Mouse (Mus musculus) midbrain, embryonic 13.5 days (tissue): ENCODE results near the gene Tmtc4. TPM values are rescaled to one million over a fixed set of nuclear protein-coding genes. Genes with fewer than 3 reads are reported as not detected.

Experiments
- ATAC-seq: fragments of 200-750 bp; cut with Nextera tagmentation; 2 replicates; pipeline ENCODE4 v1.8.0; 2017; ENCODE audit warnings: mild to moderate bottlenecking, moderate TSS enrichment, moderate library complexity
- H3K27ac ChIP-seq: fragments of 300-500 bp; sonication (generic); 2 replicates; pipeline ENCODE4 v1.5.1; 2015; ENCODE audit warnings: inconsistent platforms, mild to moderate bottlenecking, moderate library complexity
- H3K27me3 ChIP-seq: fragments of 300-500 bp; sonication (generic); 2 replicates; pipeline ENCODE4 v1.6.1; 2015; ENCODE audit warnings: mild to moderate bottlenecking, inconsistent platforms
- H3K36me3 ChIP-seq: fragments of 300-500 bp; sonication (generic); 2 replicates; pipeline ENCODE4 v1.6.1; 2015; ENCODE audit warnings: mild to moderate bottlenecking, inconsistent platforms
- H3K4me1 ChIP-seq: fragments of 300-500 bp; sonication (generic); replicated peaks from 2 replicates; pipeline ENCODE4 v1.6.1; 2015; ENCODE audit warnings: inconsistent platforms
- H3K4me2 ChIP-seq: fragments of 300-500 bp; sonication (generic); replicated peaks from 2 replicates; pipeline ENCODE4 v1.6.1; 2015; ENCODE audit warnings: moderate library complexity, mild to moderate bottlenecking, inconsistent platforms
- H3K4me3 ChIP-seq: fragments of 300-500 bp; sonication (generic); replicated peaks from 2 replicates; pipeline ENCODE4 v1.5.1; 2015; ENCODE audit warnings: mild to moderate bottlenecking, inconsistent platforms
- H3K9ac ChIP-seq: fragments of 300-500 bp; sonication (generic); replicated peaks from 2 replicates; pipeline ENCODE4 v1.6.1; 2015; ENCODE audit warnings: mild to moderate bottlenecking, inconsistent platforms
- H3K9me3 ChIP-seq: fragments of 300-500 bp; sonication (generic); 2 replicates; pipeline ENCODE4 v1.6.1; 2016; ENCODE audit warnings: mild to moderate bottlenecking, inconsistent platforms
- WGBS: fragments of 180-500 bp; shearing (Covaris S2); methylation state at CpG from one replicate; pipeline ENCODE4 v1.1.7; 2015; 5-methylcytosine and 5-hydroxymethylcytosine counted together
- polyA plus RNA-seq: library from polyadenylated mRNA; unstranded; fragments of >200 nt; fragmentation: Nextera tagmentation; extraction: Ambion mirVana; gene quantifications from 2 replicates; pipeline ENCODE4 v1.2.1, GENCODE M21; 2015

Tmtc4 gene
- polyA plus RNA-seq, 1 experiment from 2014 or later = 48.1 TPM

- Histone ChIP-seq H3K4me3 (no peak overlapping the region), H3K9ac (no peak overlapping the region), H3K4me2 (no peak overlapping the region), H3K27me3 (no peaks in the 10 kb centered on the region), H3K4me1 (no peaks in the 10 kb centered on the region), H3K9me3 (no peaks in the 10 kb centered on the region), H3K36me3 (no peaks in the 10 kb centered on the region), H3K27ac (no peak overlapping the region)
- ATAC-seq = 0 out of 2 replicates have a peak, but pooled peaks have one; percentile 11
- WGBS = 73% methylated on average over 6 of the region's 6 CpGs
Observed at GRCm38 (mm10) chr14:122992937-122993336, 9.1 kb upstream of the Tmtc4 start.

DNA sequence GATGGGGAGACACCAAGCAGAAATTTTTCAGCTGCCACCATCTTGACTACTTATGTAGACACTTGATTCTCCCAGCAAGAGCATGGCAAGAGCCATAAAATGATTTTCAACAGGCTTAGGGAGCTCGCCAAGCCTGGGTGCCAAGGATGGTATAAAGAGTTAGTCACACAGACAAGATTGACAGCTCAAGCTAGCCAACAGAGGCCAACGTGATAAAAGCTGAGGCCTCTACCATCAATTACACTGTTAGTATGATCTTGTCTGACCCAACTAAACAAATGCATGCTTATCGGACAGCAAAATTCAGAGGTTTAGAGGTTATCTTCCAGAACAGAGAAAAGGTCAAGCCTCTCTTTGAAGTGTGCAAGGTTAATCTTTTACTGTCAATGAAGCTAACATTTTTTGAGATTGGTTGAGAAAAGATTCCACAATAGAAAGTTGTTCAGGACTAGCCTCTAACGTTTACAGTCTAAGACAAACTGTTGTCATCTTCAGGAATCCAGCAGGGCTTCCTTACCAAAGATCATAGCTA lies 6.8 kb upstream of the Tmtc4 start:
- Histone ChIP-seq H3K9ac (no peak overlapping the region), H3K27ac (no peak overlapping the region), H3K36me3 (no peaks in the 10 kb centered on the region), H3K27me3 (no peaks in the 10 kb centered on the region), H3K9me3 (no peaks in the 10 kb centered on the region), H3K4me1 (no peaks in the 10 kb centered on the region), H3K4me3 (no peak overlapping the region), H3K4me2 (no peak overlapping the region)
- WGBS = 84% methylated on average over 4 of the region's 4 CpGs
- no peak for ATAC-seq

DNA sequence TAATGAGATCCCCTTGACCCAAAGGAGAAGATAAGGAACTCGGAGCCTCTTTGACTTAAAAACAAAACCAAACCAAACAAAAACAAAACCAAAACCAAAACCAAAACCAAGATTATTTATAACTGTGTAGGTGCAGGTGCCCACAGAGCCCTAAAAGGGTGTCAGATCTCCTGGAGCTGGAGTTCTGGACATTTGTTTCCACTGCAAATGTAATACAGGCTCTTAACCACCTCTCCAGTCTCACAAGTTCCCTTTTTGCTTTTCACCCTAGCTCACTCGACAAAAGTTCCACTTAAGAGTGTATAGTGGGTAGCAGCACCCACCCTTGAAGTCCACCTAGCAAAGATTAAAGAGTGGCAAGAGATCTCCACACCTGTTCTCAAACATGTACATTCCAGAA lies 2.6 kb upstream of the Tmtc4 start:
- 84% methylated on average over 2 of the region's 2 CpGs for WGBS
- H3K4me3 ChIP-seq = no peak overlapping the region
- no peak for ATAC-seq

DNA sequence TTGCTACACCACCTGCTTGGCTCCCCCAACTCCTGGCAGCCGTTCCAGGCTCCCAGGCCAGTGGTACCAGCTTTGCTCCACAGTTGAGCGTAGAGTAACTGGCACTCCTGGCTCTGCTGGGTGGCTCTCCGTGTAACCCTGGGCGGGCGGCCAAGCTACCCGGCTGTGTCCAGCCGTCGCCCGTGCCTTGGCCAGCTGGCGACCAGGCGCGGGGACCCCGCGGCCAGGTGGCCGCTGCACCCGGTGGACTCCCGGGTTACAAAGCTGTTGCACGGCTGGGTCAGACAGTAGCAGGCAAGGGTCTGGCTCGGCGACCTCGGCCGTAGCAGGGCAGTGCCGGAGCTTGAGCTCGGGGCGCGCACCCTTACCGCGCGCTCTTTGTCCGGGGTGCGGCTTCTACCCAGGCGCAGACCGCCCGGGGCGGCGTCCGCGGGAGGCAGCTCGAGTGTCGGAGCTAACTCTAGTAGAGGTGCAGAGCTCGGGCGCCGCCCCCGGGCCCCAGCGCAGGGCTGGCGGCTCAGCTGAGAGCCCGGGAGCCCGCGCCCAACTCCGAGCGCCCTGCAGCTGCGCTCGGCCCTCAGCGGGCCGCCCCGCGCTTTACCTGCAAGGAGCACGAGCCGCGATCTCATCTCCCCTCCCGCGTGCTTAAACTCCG lies 1.1 kb downstream of the Tmtc4 start:
- Histone ChIP-seq H3K9me3 (no peaks in the 10 kb centered on the region), H3K9ac (peak overlapping the region; percentile 86), H3K4me2 (peak overlapping the region; percentile 73), H3K4me3 (peak overlapping the region; percentile 67), H3K36me3 (no peaks in the 10 kb centered on the region), H3K27me3 (no peaks in the 10 kb centered on the region), H3K4me1 (peaks cover 25% of the 10 kb centered on the region), H3K27ac (peak overlapping the region; percentile 92)
- peak; percentile 91 for ATAC-seq
- WGBS = 0% methylated on average over 52 of the region's 63 CpGs

More for the DNA sequence above, 2.6 kb upstream of the Tmtc4 start:
- Histone ChIP-seq H3K4me1 (peaks cover 19% of the 10 kb centered on the region), H3K27ac (no peak overlapping the region), H3K9ac (no peak overlapping the region), H3K27me3 (no peaks in the 10 kb centered on the region), H3K36me3 (no peaks in the 10 kb centered on the region), H3K4me2 (no peak overlapping the region), H3K9me3 (no peaks in the 10 kb centered on the region)

DNA sequence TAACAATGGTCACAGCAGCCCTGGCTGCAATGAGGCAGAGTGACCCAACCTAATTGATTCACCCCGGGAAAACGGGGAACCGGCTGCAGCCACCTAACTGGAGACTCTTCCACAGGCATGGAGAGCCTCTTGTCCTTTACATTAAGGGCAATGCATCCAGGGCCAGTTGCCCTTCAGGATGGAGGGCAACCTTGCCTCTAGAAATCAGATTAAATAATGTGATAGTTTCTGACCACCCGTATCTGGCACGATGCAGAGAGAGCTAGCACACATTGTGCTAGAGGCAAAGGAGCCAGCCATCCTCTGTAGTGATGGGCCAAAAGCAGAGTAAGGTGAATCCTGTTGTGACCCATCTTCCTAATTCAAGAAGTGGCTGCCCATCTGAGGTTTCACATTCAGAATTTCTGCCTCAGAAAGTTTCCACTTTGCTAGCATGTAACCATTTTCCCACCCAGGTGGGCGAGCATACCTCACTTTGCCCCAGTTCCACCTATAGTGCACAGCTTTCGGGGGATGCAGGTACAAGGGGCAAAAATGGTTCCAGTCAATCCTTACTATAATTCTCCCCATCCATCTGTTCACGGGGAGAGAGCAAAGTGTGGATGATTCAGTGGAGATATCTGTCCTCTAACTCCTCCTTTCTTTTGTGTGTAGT lies 1.9 kb downstream of the Tmtc4 start:
- Histone ChIP-seq H3K4me1 (peaks cover 25% of the 10 kb centered on the region), H3K9ac (peak overlapping the region; percentile 86), H3K27ac (peak overlapping the region; percentile 92), H3K36me3 (no peaks in the 10 kb centered on the region), H3K4me2 (peak overlapping the region; percentile 73), H3K27me3 (no peaks in the 10 kb centered on the region), H3K9me3 (no peaks in the 10 kb centered on the region), H3K4me3 (peak overlapping the region; percentile 67)
- WGBS = 25% methylated on average over 8 of the region's 8 CpGs
- no peak for ATAC-seq

DNA sequence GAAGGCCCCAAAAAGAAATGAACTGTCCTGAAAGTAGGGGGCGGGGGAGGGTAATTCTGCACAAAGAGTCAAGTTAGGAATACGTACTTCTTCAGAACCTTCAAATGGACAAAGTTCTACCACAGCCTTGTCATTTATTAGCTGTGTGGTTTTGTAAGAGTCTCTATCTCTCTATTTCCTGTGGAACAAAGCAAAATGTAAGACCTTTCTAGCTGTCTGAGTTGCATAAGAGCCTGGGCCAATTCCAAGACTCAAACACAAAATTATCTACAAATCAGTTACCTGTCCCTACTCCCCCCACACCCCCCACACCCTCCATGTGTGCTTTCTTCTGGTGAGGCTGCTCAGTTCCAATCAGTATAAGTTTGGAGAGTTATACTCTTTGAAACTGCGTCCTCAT lies 5.0 kb downstream of the Tmtc4 start:
- Histone ChIP-seq H3K9ac (no peak overlapping the region), H3K4me1 (peaks cover 28% of the 10 kb centered on the region), H3K4me3 (no peak overlapping the region), H3K9me3 (no peaks in the 10 kb centered on the region), H3K27ac (no peak overlapping the region), H3K4me2 (no peak overlapping the region), H3K36me3 (no peaks in the 10 kb centered on the region), H3K27me3 (no peaks in the 10 kb centered on the region)
- ATAC-seq = no peak
- WGBS = 90% methylated on average over 3 of the region's 3 CpGs

GRCm38 (mm10) chr14:122977797-122978140 lies 6.1 kb downstream of the Tmtc4 start:
- no peak overlapping the region for H3K9ac ChIP-seq
- no peaks in the 10 kb centered on the region for H3K9me3 ChIP-seq
- no peak overlapping the region for H3K4me3 ChIP-seq
- H3K36me3 ChIP-seq = no peaks in the 10 kb centered on the region
- H3K27me3 ChIP-seq = no peaks in the 10 kb centered on the region
- no peak overlapping the region for H3K4me2 ChIP-seq
- no peak for ATAC-seq
- H3K4me1 ChIP-seq = peaks cover 24% of the 10 kb centered on the region
- no peak overlapping the region for H3K27ac ChIP-seq
- 62% methylated on average over 1 of the region's 1 CpGs for WGBS

- Histone ChIP-seq H3K27me3 (no peaks in the 10 kb centered on the region), H3K4me3 (no peak overlapping the region), H3K9me3 (no peaks in the 10 kb centered on the region), H3K27ac (no peak overlapping the region), H3K4me1 (peaks cover 22% of the 10 kb centered on the region), H3K9ac (no peak overlapping the region), H3K36me3 (0 out of 2 replicates have a peak, but pooled peaks cover 2% of the 10 kb centered on the region), H3K4me2 (no peak overlapping the region)
- WGBS = 87% methylated on average over 9 of the region's 9 CpGs
- no peak for ATAC-seq
Observed at GRCm38 (mm10) chr14:122977056-122977796, 6.6 kb downstream of the Tmtc4 start.

DNA sequence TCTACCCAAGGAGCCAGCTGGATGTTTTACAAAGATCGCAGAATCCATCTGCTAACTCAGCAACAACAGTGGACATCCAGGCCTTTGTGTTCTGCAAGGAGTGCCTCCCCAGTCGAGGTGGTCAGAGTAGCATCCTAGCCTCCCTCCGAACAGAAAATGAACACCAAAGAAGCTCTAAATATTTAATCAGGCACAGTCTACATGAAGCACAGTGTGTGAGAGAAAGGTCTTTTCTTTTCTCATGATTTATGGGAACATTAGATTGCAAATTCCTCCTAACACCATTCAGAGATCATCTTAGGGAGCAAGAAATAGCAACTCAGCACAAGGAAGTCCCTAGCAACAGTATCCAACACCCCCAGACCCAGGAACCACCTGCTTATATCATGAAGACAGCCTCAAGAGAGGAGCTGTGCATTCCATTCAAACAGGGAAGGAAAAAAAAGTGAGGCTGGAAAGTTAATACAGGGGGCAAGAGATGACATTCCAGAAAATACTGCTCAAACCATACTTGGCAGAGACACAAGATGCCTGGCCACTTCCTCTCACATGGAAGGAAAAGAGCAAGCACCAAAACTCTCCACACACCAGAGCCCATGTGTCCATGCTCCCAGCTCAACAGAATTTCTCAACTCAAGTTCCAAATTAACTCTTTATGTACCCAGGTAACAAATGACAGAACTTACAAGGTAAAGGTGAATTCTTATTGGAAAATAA lies 8.8 kb downstream of the Tmtc4 start:
- H3K9ac ChIP-seq = no peak overlapping the region
- no peak overlapping the region for H3K4me3 ChIP-seq
- no peak for ATAC-seq
- H3K27ac ChIP-seq = no peak overlapping the region
- 61% methylated on average over 3 of the region's 3 CpGs for WGBS
- H3K9me3 ChIP-seq = no peaks in the 10 kb centered on the region
- H3K36me3 ChIP-seq = peaks cover 23% of the 10 kb centered on the region
- no peak overlapping the region for H3K4me2 ChIP-seq
- no peaks in the 10 kb centered on the region for H3K27me3 ChIP-seq
- H3K4me1 ChIP-seq = 0 out of 2 replicates have a peak, but pooled peaks cover 7% of the 10 kb centered on the region

- Histone ChIP-seq H3K27ac (no peak overlapping the region), H3K4me1 (0 out of 2 replicates have a peak, but pooled peaks cover 7% of the 10 kb centered on the region), H3K9me3 (no peaks in the 10 kb centered on the region), H3K4me3 (no peak overlapping the region), H3K27me3 (no peaks in the 10 kb centered on the region), H3K4me2 (no peak overlapping the region), H3K9ac (no peak overlapping the region), H3K36me3 (peaks cover 40% of the 10 kb centered on the region)
- WGBS = 98% methylated on average over 2 of the region's 2 CpGs
- ATAC-seq = no peak
Observed at GRCm38 (mm10) chr14:122973091-122973490, 10.7 kb downstream of the Tmtc4 start.

DNA sequence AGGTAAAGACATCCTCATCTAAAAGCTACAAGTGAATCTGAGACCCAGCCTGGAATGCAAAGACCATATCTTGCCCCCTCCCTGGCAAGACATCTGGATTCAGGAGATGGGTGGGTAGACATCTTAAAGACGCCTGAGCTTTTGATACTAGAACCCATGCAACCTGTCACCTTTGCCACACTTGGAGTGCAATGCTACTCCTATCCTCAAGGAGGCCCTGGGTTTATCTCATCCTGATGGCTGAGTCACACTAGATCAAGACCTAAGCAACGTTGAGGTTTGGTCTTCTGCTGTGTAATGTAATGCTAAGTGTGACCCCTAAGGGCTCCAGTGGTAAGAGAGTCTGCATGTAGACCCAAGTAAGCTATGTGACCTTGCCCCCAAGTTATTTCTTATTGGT lies 15.8 kb downstream of the Tmtc4 start:
- no peak for ATAC-seq
- Histone ChIP-seq H3K36me3 (peaks cover 72% of the 10 kb centered on the region), H3K9me3 (no peaks in the 10 kb centered on the region), H3K4me3 (no peak overlapping the region), H3K9ac (no peak overlapping the region), H3K4me2 (no peak overlapping the region), H3K4me1 (no peaks in the 10 kb centered on the region), H3K27ac (no peak overlapping the region), H3K27me3 (no peaks in the 10 kb centered on the region)
- 82% methylated on average over 2 of the region's 2 CpGs for WGBS
